Mouse (Mus musculus) MEL (cell line): ENCODE measurements around the gene Fkbp15.

Source experiments
- CHD1 ChIP-seq: IDR thresholded peaks from 2 replicates; pipeline ENCODE4 v1.6.1; 2012; ENCODE audit warnings: low read depth, mild to moderate bottlenecking, inconsistent platforms, low read length, improper control_type of control experiment
- CTCF ChIP-seq, 3 experiments: IDR thresholded peaks in 2 of 3; conservative IDR thresholded peaks in 1 of 3; 2 replicates each; pipeline ENCODE4 v1.5.1; 2011 to 2012; ENCODE audit warnings: low read length in 3 of 3, low read depth in 2 of 3, mild to moderate bottlenecking in 2 of 3, improper control_type of control experiment in 1 of 3, inconsistent platforms in 1 of 3, mixed read lengths in 1 of 3, moderate library complexity in 1 of 3; ENCODE audit not compliant: control insufficient read depth in 1 of 3, insufficient read depth in 1 of 3, poor library complexity in 1 of 3, severe bottlenecking in 1 of 3
- ETS1 ChIP-seq: IDR thresholded peaks from 2 replicates; pipeline ENCODE4 v1.6.1; 2012; ENCODE audit warnings: low read depth, mild to moderate bottlenecking, inconsistent platforms, low read length, improper control_type of control experiment, moderate library complexity
- HCFC1 ChIP-seq: IDR thresholded peaks from 2 replicates; pipeline ENCODE4 v1.6.1; 2012; ENCODE audit warnings: low read depth, mild to moderate bottlenecking, inconsistent platforms, low read length, improper control_type of control experiment, moderate library complexity
- POLR2A ChIP-seq, 2 experiments: IDR thresholded peaks; 2 replicates each; pipeline ENCODE4 v1.6.1; 2011 to 2012; ENCODE audit warnings: low read length in 2 of 2, mild to moderate bottlenecking in 2 of 2, control low read depth in 1 of 2, improper control_type of control experiment in 1 of 2, low read depth in 1 of 2, moderate library complexity in 1 of 2; ENCODE audit not compliant: control insufficient read depth in 1 of 2, insufficient read depth in 1 of 2, poor library complexity in 1 of 2
- POLR2AphosphoS5 ChIP-seq: IDR thresholded peaks from 2 replicates; pipeline ENCODE4 v1.6.1; 2012; ENCODE audit warnings: low read depth, borderline replicate concordance, mild to moderate bottlenecking, inconsistent platforms, low read length, moderate library complexity, mixed read lengths
- SIN3A ChIP-seq: IDR thresholded peaks from 2 replicates; pipeline ENCODE4 v1.6.1; 2012; ENCODE audit warnings: low read length, improper control_type of control experiment, inconsistent platforms
- SMC3 ChIP-seq: IDR thresholded peaks from 2 replicates; pipeline ENCODE4 v1.6.1; 2011; ENCODE audit warnings: low read depth, low read length, improper control_type of control experiment
- ZC3H11A ChIP-seq: IDR thresholded peaks from 2 replicates; pipeline ENCODE4 v1.6.1; 2012; ENCODE audit warnings: low read depth, mild to moderate bottlenecking, inconsistent platforms, low read length, improper control_type of control experiment

- TF ChIP-seq POLR2A (IDR thresholded peaks at IDR 0.05; ENCODE audit: control insufficient read depth in 1 of 2, insufficient read depth in 1 of 2, low read depth in 1 of 2, low read length in 2 of 2, poor library complexity in 1 of 2) (no peak), ZC3H11A (no peak), ETS1 (no peak), HCFC1 (no peak), CTCF (IDR thresholded peaks at IDR 0.05 in 2 of 3, conservative IDR thresholded peaks at IDR 0.05 in 1 of 3; ENCODE audit: control insufficient read depth in 1 of 3, insufficient read depth in 1 of 3, low read depth in 2 of 3, low read length in 3 of 3, poor library complexity in 1 of 3, severe bottlenecking in 1 of 3) (no peak), POLR2AphosphoS5 (no peak), SIN3A (no peak), CHD1 (no peak), SMC3 (no peak)
Observed at GRCm38 (mm10) chr4:62276642-62277041, 83.7 kb downstream of the Fkbp15 start.
